Mouse (Mus musculus) ES-E14 (cell line): Measurements from ENCODE around the gene Tsga10ip.

ENCODE experiments used
- CHD2 ChIP-seq: IDR thresholded peaks from 2 replicates; pipeline ENCODE4 v1.6.1; 2014; ENCODE audit warnings: mild to moderate bottlenecking, low read depth, low read length, inconsistent platforms
- MAFK ChIP-seq: IDR thresholded peaks from 2 replicates; pipeline ENCODE4 v1.6.1; 2014; ENCODE audit warnings: mild to moderate bottlenecking, low read depth, low read length, inconsistent platforms; ENCODE audit not compliant: insufficient read depth
- ZC3H11A ChIP-seq: IDR thresholded peaks from 2 replicates; pipeline ENCODE4 v1.6.1; 2012; ENCODE audit warnings: low read depth, mild to moderate bottlenecking, inconsistent platforms, low read length, borderline replicate concordance
- ZNF384 ChIP-seq: IDR thresholded peaks from 2 replicates; pipeline ENCODE4 v1.6.1; 2012; ENCODE audit warnings: low read depth, low read length, inconsistent platforms

DNA sequence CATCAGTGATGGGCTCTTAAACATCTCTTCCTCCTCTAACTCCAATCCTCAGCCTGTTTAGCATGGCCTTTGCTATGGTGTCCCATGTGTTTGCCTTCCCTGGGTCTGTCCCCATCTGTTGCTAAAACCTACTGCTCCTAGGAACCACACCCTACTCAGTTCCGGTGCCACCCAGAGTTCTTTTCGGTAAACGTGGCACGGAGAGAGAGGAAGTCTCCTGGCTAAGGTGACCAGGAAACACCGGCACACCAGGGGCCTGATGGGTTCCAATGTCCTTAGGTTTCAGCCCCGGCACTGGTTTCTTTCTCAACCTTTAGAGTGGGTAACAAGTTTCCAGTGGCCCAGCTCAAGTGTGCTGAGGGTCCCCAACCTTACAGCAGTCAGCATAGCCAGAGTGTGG is 18.3 kb upstream of the Tsga10ip start:
- TF ChIP-seq ZC3H11A (no peak), CHD2 (no peak), MAFK (no peak), ZNF384 (no peak)
